Mouse (Mus musculus) liver, adult 2 months (tissue): Measurements from ENCODE around the gene Klf9. TPM values are rescaled to one million over a fixed set of nuclear protein-coding genes. Genes with fewer than 3 reads are reported as not detected.

Experiments
- DNase-seq: peaks from one replicate; pipeline ENCODE4 v3.0.0-alpha.2; 2011; ENCODE audit warnings: low read depth, low spot score; ENCODE audit errors: extremely low read depth
- H3K27ac ChIP-seq: fragments of 200-500 bp; replicated peaks from 2 replicates; pipeline ENCODE4 v1.5.1; 2012; ENCODE audit warnings: low read depth, mild to moderate bottlenecking, control low read depth, inconsistent platforms, low read length; ENCODE audit not compliant: insufficient read depth
- H3K27me3 ChIP-seq: fragments of 200-500 bp; 2 replicates; pipeline ENCODE4 v1.6.1; 2012; ENCODE audit warnings: mild to moderate bottlenecking, moderate library complexity, low read length, inconsistent platforms; ENCODE audit not compliant: control insufficient read depth, insufficient read depth
- H3K36me3 ChIP-seq: fragments of 200-500 bp; 2 replicates; pipeline ENCODE4 v1.6.1; 2012; ENCODE audit warnings: low read length, inconsistent platforms; ENCODE audit not compliant: control insufficient read depth, insufficient read depth
- H3K4me1 ChIP-seq: fragments of 200-500 bp; 2 replicates; pipeline ENCODE4 v1.6.1; 2011; ENCODE audit warnings: low read length; ENCODE audit not compliant: control insufficient read depth, insufficient read depth
- H3K4me3 ChIP-seq: fragments of 200-500 bp; 2 replicates; pipeline ENCODE4 v1.5.1; 2011; ENCODE audit warnings: low read depth, mild to moderate bottlenecking, control low read depth, low read length, moderate library complexity; ENCODE audit not compliant: insufficient read depth
- H3K79me2 ChIP-seq: fragments of 200-500 bp; 2 replicates; pipeline ENCODE4 v1.6.1; 2012; ENCODE audit warnings: inconsistent platforms, mild to moderate bottlenecking, low read length, moderate library complexity; ENCODE audit not compliant: control insufficient read depth, insufficient read depth
- H3K9ac ChIP-seq: fragments of 200-500 bp; 2 replicates; pipeline ENCODE4 v1.6.1; 2012; ENCODE audit warnings: low read depth, mild to moderate bottlenecking, control low read depth, inconsistent platforms, low read length
- CTCF ChIP-seq: fragments of 200-500 bp; IDR thresholded peaks from 2 replicates; pipeline ENCODE4 v1.5.1; 2011; ENCODE audit warnings: low read depth, low read length, control low read depth
- POLR2A ChIP-seq: fragments of 200-500 bp; IDR thresholded peaks from 2 replicates; pipeline ENCODE4 v1.6.1; 2011; ENCODE audit warnings: low read length, control low read depth; ENCODE audit not compliant: insufficient read depth; ENCODE audit errors: extremely low read depth
- WGBS: fragments of 180-500 bp; shearing (Covaris S2); methylation state at CpG from one replicate; pipeline ENCODE4 v1.1.7; 2018; 5-methylcytosine and 5-hydroxymethylcytosine counted together
- polyA plus RNA-seq: library from polyadenylated mRNA; depleted of rRNA; stranded (reverse); fragments of >200 nt; gene quantifications from 2 replicates; pipeline ENCODE4 v1.2.3, GENCODE M21; 2012
- total RNA-seq: library from RNA; depleted of rRNA; stranded (reverse); fragments of >200 nt; gene quantifications from 2 replicates; pipeline ENCODE4 v1.2.3, GENCODE M21; 2014

Klf9 gene
- total and polyA plus RNA-seq, 2 experiments: 32.7 to 75.0 TPM

- WGBS: 94% methylated on average over 7 of the region's 7 CpGs
- DNase-seq: no peak
- Histone ChIP-seq H3K79me2 (no peaks in the 10 kb centered on the region), H3K27ac (no peak overlapping the region), H3K9ac (no peak overlapping the region), H3K36me3 (no peaks in the 10 kb centered on the region), H3K4me3 (no peak overlapping the region), H3K4me1 (no peaks in the 10 kb centered on the region; the same call in 1 of the 2 replicates), H3K27me3 (no peaks in the 10 kb centered on the region)
- TF ChIP-seq CTCF (no peak), POLR2A (no peak)
Observed at GRCm38 (mm10) chr19:23188986-23189385, 48.0 kb downstream of the Klf9 start.

GRCm38 (mm10) chr19:23189744-23190143 is 48.7 kb downstream of the Klf9 start:
- no peak for TF ChIP-seq POLR2A
- TF ChIP-seq CTCF: no peak
- DNase-seq: no peak
- no peak overlapping the region for H3K4me3 ChIP-seq
- no peak overlapping the region for H3K27ac ChIP-seq
- WGBS: 86% methylated on average over 1 of the region's 1 CpGs
- H3K79me2 ChIP-seq: no peaks in the 10 kb centered on the region
- no peak overlapping the region for H3K9ac ChIP-seq
- no peaks in the 10 kb centered on the region for H3K27me3 ChIP-seq
- H3K4me1 ChIP-seq: no peaks in the 10 kb centered on the region; the same call in 1 of the 2 replicates
- no peaks in the 10 kb centered on the region for H3K36me3 ChIP-seq

GRCm38 (mm10) chr19:23191486-23191885 is 50.5 kb downstream of the Klf9 start:
- 97% methylated on average over 6 of the region's 6 CpGs for WGBS

DNA sequence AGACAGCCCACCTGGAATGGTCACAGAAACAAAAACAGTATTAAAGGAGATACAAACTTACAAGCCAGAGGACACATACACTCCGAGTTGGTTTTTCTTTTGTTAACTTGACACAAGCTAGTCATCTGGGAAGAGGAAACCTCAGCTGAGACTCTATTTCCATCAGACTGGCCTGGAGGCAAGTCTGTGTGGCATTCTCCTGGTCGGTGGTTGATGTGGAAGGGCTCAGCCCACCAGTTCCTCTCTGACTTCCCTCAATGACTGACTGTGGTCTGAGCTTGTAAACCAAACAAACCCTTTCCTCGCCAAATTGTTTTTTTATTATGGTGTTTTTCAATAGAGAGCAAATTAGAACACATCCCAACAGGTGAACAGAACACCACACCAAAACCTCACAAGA is 52.0 kb downstream of the Klf9 start:
- 85% methylated on average over 3 of the region's 3 CpGs for WGBS
- DNase-seq: no peak
- Histone ChIP-seq H3K9ac (no peak overlapping the region), H3K79me2 (no peaks in the 10 kb centered on the region), H3K4me3 (no peak overlapping the region), H3K27me3 (no peaks in the 10 kb centered on the region), H3K36me3 (peaks cover 3% of the 10 kb centered on the region), H3K27ac (no peak overlapping the region), H3K4me1 (no peaks in the 10 kb centered on the region)
- TF ChIP-seq POLR2A: no peak
- no peak for TF ChIP-seq CTCF

More at GRCm38 (mm10) chr19:23191486-23191885, 50.5 kb downstream of the Klf9 start:
- Histone ChIP-seq H3K4me3 (no peak overlapping the region), H3K9ac (no peak overlapping the region), H3K79me2 (no peaks in the 10 kb centered on the region), H3K27me3 (no peaks in the 10 kb centered on the region), H3K27ac (no peak overlapping the region), H3K36me3 (no peaks in the 10 kb centered on the region; the same call in 1 of the 2 replicates), H3K4me1 (no peaks in the 10 kb centered on the region)
- DNase-seq: no peak
- no peak for TF ChIP-seq POLR2A
- no peak for TF ChIP-seq CTCF

- peaks cover 22% of the 10 kb centered on the region for H3K36me3 ChIP-seq
- TF ChIP-seq CTCF (no peak), POLR2A (no peak)
Observed at GRCm38 (mm10) chr19:23202106-23202505, 61.1 kb downstream of the Klf9 start.

GRCm38 (mm10) chr19:23203505-23204053 is 62.6 kb downstream of the Klf9 start:
- no peaks in the 10 kb centered on the region for H3K4me1 ChIP-seq
- H3K9ac ChIP-seq: no peak overlapping the region
- H3K79me2 ChIP-seq: no peaks in the 10 kb centered on the region
- TF ChIP-seq POLR2A (no peak), CTCF (no peak)
- no peak overlapping the region for H3K4me3 ChIP-seq
- peaks cover 23% of the 10 kb centered on the region for H3K36me3 ChIP-seq
- no peak for DNase-seq
- WGBS: 88% methylated on average over 3 of the region's 3 CpGs
- H3K27me3 ChIP-seq: no peaks in the 10 kb centered on the region
- no peak overlapping the region for H3K27ac ChIP-seq

More at GRCm38 (mm10) chr19:23202106-23202505, 61.1 kb downstream of the Klf9 start:
- Histone ChIP-seq H3K9ac (no peak overlapping the region), H3K4me3 (no peak overlapping the region), H3K27me3 (no peaks in the 10 kb centered on the region), H3K27ac (no peak overlapping the region), H3K79me2 (no peaks in the 10 kb centered on the region), H3K4me1 (no peaks in the 10 kb centered on the region)
- whole genome bisulfite sequencing: 95% methylated on average over 5 of the region's 5 CpGs
- DNase-seq: no peak
